Mouse (Mus musculus): Measurements from ENCODE around the gene Gmeb1. TPM values are rescaled to one million over a fixed set of nuclear protein-coding genes. Genes with fewer than 3 reads are reported as not detected.
A peak's percentile ranks its signal among the peaks of the same experiment; 100 is the strongest.

The Gmeb1 gene
- polyA plus RNA-seq, 1 experiment from 2014 or later = 40.0 TPM

DNA sequence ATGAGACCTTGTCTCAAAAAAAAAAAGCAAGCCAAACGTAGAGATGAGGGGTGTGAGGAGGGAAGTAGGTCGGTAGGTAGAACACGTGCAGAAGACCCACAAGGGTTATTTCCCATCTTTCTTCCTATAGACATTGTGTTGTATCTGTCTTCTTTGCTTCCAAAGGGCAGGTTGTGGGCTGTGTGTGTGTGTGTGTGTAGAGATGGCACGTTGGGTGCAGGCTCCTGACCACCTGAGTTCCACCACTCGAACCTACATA, 885 bp upstream of the Gmeb1 start:
- Histone ChIP-seq H3K4me3 (ENCODE audit: low read depth, low read length) (no peak overlapping the region), H3K36me3 (ENCODE audit: control insufficient read depth, insufficient read depth, low read length) (no peaks in the 10 kb centered on the region), H3K27ac (ENCODE audit: low read length) (peak overlapping the region; percentile 22), H3K9me3 (replicated peaks; ENCODE audit: control insufficient read depth, low read length, poor library complexity, severe bottlenecking) (no peaks in the 10 kb centered on the region), H3K4me1 (ENCODE audit: control insufficient read depth, insufficient read depth, low read length) (peaks cover 21% of the 10 kb centered on the region), H3K9ac (ENCODE audit: low read depth, low read length) (no peak overlapping the region), H3K4me2 (ENCODE audit: low read length) (peak overlapping the region; percentile 72), H3K27me3 (ENCODE audit: control insufficient read depth, insufficient read depth, low read depth, low read length) (no peaks in the 10 kb centered on the region)
- no peak for ATAC-seq
- WGBS = 85% methylated on average over 5 of the region's 5 CpGs

DNA sequence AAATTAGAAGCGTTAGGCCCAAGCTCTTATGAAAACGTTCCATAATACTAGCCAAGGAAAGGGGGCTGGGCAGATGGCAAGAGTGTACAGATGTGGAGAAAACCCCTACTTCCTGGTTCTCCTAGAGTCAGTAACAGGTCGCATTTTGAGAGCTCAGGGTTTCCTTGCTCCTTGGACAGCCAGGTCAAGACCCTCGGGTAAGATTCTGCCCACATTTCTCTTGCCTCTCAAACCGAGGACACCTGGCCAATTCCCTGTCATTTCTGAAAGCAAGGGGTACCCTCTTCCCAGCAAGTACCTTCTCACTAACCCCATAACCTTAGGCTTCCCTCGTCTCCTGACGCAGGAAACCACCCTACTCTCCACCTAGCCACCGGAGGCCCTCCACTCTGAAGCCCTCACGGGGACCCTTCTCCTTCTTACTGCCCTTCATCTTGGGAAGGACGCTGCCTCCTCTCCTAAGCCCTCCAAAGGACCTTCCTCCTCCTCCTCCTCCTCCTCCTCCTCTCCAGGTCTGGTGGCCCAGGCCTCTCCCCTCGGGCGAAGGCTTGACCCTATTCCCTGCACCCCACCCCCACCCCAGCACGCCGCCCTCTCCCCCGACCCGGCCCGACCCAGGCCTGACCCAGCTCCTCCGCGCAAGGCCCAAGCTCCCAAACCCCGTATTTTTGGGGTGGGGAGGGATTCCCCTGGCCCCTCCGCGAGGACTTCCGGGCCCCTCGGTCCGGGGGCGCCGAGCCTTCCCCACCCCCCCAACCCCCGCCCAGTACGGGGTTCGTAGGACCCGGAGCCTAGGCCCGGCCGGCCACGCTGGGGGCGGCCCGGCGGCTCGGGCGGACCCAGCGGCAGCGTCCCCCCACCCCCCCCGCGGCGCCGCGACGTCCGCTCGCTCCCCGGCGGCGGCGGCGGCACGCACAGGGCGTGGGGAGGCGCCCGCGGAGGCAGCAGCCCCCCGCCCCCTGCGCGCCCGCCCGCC, 710 bp downstream of the Gmeb1 start:
- ATAC-seq = peak; percentile 77
- Histone ChIP-seq H3K9ac (ENCODE audit: low read depth, low read length) (peak overlapping the region; percentile 97), H3K27ac (ENCODE audit: low read length) (peak overlapping the region; percentile 92), H3K4me3 (ENCODE audit: low read depth, low read length) (peak overlapping the region; percentile 78), H3K27me3 (ENCODE audit: control insufficient read depth, insufficient read depth, low read depth, low read length) (no peaks in the 10 kb centered on the region), H3K4me1 (ENCODE audit: control insufficient read depth, insufficient read depth, low read length) (peaks cover 21% of the 10 kb centered on the region), H3K4me2 (ENCODE audit: low read length) (peak overlapping the region; percentile 68), H3K9me3 (replicated peaks; ENCODE audit: control insufficient read depth, low read length, poor library complexity, severe bottlenecking) (no peaks in the 10 kb centered on the region), H3K36me3 (ENCODE audit: control insufficient read depth, insufficient read depth, low read length) (no peaks in the 10 kb centered on the region)
- WGBS = 5% methylated on average over 27 of the region's 64 CpGs

DNA sequence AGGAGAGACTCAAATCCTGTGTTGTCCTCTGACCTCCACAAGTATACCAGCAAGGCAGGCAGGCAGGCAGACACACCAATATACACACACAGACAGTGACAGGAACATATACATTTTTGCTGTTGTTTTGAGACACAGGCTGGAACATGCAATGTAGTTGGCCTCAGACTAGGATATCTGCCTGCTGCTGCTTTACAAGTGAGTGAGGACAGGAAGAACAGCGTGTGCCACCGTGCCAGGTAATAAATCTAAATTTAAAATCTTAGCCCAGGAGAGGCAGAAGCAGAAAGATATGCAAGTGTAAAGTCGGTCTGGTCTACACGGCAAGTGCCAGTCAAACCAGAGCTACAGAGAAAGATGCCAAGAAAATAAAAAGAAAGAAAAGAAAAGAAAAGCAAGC, 2.2 kb downstream of the Gmeb1 start:
- Histone ChIP-seq H3K4me1 (ENCODE audit: control insufficient read depth, insufficient read depth, low read length) (peaks cover 21% of the 10 kb centered on the region), H3K27ac (ENCODE audit: low read length) (no peak overlapping the region), H3K9me3 (replicated peaks; ENCODE audit: control insufficient read depth, low read length, poor library complexity, severe bottlenecking) (no peaks in the 10 kb centered on the region), H3K36me3 (ENCODE audit: control insufficient read depth, insufficient read depth, low read length) (no peaks in the 10 kb centered on the region), H3K27me3 (ENCODE audit: control insufficient read depth, insufficient read depth, low read depth, low read length) (no peaks in the 10 kb centered on the region), H3K4me2 (ENCODE audit: low read length) (peak overlapping the region; percentile 68; the same call in 1 of the 2 replicates), H3K9ac (ENCODE audit: low read depth, low read length) (0 out of 2 replicates have a peak overlapping the region, but pooled peaks have one; percentile 6), H3K4me3 (ENCODE audit: low read depth, low read length) (no peak overlapping the region)
- no peak for ATAC-seq
- 94% methylated on average over 4 of the region's 4 CpGs for WGBS

DNA sequence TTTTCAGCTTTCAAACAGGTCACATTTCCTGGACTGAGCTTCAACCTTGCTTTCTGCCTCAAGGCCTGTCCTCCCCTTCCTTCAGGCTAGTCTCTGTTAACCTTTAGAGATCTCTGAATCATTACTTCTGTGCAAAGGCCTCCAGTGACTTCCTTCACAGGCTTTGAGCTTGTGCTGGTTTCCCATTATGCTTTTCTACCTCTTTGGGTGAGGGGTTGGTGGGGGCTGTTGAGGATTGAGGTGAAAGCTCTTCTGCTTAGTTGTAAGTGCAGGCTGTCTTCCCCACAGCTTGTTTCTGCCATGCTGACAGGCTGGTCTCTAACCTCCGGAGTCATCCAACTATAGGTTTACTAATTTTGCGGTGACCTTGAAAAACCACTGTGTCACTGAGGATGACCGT, 5.0 kb downstream of the Gmeb1 start:
- Histone ChIP-seq H3K36me3 (ENCODE audit: control insufficient read depth, insufficient read depth, low read length) (0 out of 2 replicates have a peak, but pooled peaks cover 2% of the 10 kb centered on the region), H3K27ac (ENCODE audit: low read length) (no peak overlapping the region), H3K9me3 (replicated peaks; ENCODE audit: control insufficient read depth, low read length, poor library complexity, severe bottlenecking) (no peaks in the 10 kb centered on the region), H3K27me3 (ENCODE audit: control insufficient read depth, insufficient read depth, low read depth, low read length) (no peaks in the 10 kb centered on the region), H3K4me3 (ENCODE audit: low read depth, low read length) (no peak overlapping the region), H3K4me2 (ENCODE audit: low read length) (no peak overlapping the region), H3K9ac (ENCODE audit: low read depth, low read length) (no peak overlapping the region), H3K4me1 (ENCODE audit: control insufficient read depth, insufficient read depth, low read length) (peaks cover 14% of the 10 kb centered on the region)
- ATAC-seq = no peak
- WGBS = 92% methylated on average over 3 of the region's 3 CpGs

DNA sequence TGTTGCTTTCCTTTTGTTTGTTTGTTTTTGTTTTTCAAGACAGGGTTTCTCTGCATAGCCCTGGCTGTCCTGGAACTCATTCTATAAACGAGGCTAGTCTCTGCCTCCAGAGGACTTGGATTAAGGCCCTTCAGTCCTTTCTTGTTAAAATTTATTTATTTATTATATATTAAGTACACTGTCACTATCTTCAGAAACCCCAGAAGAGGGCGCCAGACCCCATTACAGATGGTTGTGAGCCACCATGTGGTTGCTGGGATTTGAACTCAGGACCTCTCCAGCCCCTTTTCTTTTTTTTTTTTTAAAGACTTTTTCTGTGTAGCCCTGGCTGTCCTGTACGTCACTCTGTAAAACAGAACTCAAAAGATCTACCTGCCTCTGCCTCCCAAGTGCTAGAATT, 6.4 kb downstream of the Gmeb1 start:
- 85% methylated on average over 3 of the region's 3 CpGs for WGBS
- no peak overlapping the region for H3K9ac ChIP-seq (ENCODE audit: low read depth, low read length)
- H3K4me3 ChIP-seq (ENCODE audit: low read depth, low read length) = no peak overlapping the region

DNA sequence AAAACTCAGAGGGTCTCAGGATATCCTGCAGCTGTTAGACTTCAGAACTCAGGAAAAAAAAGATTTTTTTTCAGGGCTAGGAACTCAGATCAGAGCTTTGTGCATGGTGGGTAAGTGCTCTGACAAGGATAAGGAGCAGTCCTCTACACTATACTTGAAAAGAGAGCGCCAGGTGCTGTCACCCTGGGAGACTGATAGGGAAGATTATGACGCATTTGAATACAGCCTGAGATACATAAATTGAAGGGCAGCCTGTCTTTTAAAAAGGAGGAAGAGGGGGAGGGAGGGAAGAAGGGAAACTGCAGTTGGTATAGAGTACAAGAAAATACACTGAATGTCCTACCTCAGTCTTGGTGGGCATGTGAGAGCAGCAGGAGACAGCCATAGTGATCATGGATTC, 7.8 kb downstream of the Gmeb1 start:
- WGBS = 76% methylated on average over 2 of the region's 2 CpGs
- H3K9ac ChIP-seq (ENCODE audit: low read depth, low read length) = no peak overlapping the region
- H3K4me2 ChIP-seq (ENCODE audit: low read length) = no peak overlapping the region
- no peaks in the 10 kb centered on the region for H3K27me3 ChIP-seq (ENCODE audit: control insufficient read depth, insufficient read depth, low read depth, low read length)
- no peak overlapping the region for H3K27ac ChIP-seq (ENCODE audit: low read length)
- peaks cover 8% of the 10 kb centered on the region; the same call in 1 of the 2 replicates for H3K36me3 ChIP-seq (ENCODE audit: control insufficient read depth, insufficient read depth, low read length)
- H3K4me3 ChIP-seq (ENCODE audit: low read depth, low read length) = no peak overlapping the region
- ATAC-seq = no peak
- no peaks in the 10 kb centered on the region; the same call in 1 of the 2 replicates for H3K4me1 ChIP-seq (ENCODE audit: control insufficient read depth, insufficient read depth, low read length)
- no peaks in the 10 kb centered on the region for H3K9me3 ChIP-seq (replicated peaks; ENCODE audit: control insufficient read depth, low read length, poor library complexity, severe bottlenecking)

More for the DNA sequence above, 6.4 kb downstream of the Gmeb1 start:
- Histone ChIP-seq H3K4me2 (ENCODE audit: low read length) (no peak overlapping the region), H3K4me1 (ENCODE audit: control insufficient read depth, insufficient read depth, low read length) (peaks cover 10% of the 10 kb centered on the region), H3K9me3 (replicated peaks; ENCODE audit: control insufficient read depth, low read length, poor library complexity, severe bottlenecking) (no peaks in the 10 kb centered on the region), H3K36me3 (ENCODE audit: control insufficient read depth, insufficient read depth, low read length) (peaks cover 8% of the 10 kb centered on the region; the same call in 1 of the 2 replicates), H3K27me3 (ENCODE audit: control insufficient read depth, insufficient read depth, low read depth, low read length) (no peaks in the 10 kb centered on the region), H3K27ac (ENCODE audit: low read length) (no peak overlapping the region)
- ATAC-seq = no peak

DNA sequence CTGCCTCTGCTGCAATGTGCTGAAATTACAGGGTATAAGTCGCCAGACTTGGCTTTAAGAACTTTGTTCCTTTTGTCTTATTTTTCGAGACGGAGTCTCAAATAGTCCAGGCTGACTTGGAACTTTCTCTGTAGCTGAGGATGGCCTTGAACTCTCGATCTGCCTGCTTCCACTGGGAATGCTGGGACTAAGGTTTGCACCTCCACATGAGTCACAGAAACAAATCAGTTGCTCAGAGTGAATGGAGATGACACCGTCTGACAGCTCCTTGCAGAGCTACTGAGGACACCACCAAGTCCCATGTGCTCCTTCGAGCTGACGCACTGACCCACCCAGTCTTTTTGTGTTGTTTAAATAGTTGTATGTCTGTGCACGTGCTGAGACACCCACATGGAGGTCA, 8.3 kb downstream of the Gmeb1 start:
- H3K27me3 ChIP-seq (ENCODE audit: control insufficient read depth, insufficient read depth, low read depth, low read length) = no peaks in the 10 kb centered on the region
- H3K4me3 ChIP-seq (ENCODE audit: low read depth, low read length) = no peak overlapping the region
- H3K9ac ChIP-seq (ENCODE audit: low read depth, low read length) = no peak overlapping the region
- no peak overlapping the region for H3K27ac ChIP-seq (ENCODE audit: low read length)
- no peak for ATAC-seq
- H3K4me1 ChIP-seq (ENCODE audit: control insufficient read depth, insufficient read depth, low read length) = no peaks in the 10 kb centered on the region
- H3K4me2 ChIP-seq (ENCODE audit: low read length) = no peak overlapping the region
- peaks cover 8% of the 10 kb centered on the region; the same call in 1 of the 2 replicates for H3K36me3 ChIP-seq (ENCODE audit: control insufficient read depth, insufficient read depth, low read length)
- WGBS = 86% methylated on average over 8 of the region's 8 CpGs
- H3K9me3 ChIP-seq (replicated peaks; ENCODE audit: control insufficient read depth, low read length, poor library complexity, severe bottlenecking) = no peaks in the 10 kb centered on the region

DNA sequence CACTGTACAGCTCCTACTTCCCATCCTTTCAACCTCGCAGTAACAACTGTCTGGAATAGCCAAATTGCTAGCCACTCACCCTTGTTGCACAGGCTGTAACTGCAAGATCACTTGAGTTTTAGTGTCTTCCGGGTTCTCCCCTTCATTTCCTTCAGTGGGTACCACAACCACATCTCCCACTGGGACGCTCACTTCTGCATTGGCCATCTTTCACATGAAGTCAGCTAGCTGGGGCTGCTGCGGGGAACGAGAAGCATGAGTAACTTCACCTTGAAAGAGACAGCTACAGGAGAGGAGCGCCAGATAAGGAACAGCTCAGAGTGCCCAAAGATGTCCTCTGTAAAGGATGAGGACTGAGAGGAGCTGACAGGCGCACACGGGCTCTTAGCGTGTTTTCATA, 9.8 kb downstream of the Gmeb1 start:
- H3K9me3 ChIP-seq (replicated peaks; ENCODE audit: control insufficient read depth, low read length, poor library complexity, severe bottlenecking) = no peaks in the 10 kb centered on the region
- no peak for ATAC-seq

DNA sequence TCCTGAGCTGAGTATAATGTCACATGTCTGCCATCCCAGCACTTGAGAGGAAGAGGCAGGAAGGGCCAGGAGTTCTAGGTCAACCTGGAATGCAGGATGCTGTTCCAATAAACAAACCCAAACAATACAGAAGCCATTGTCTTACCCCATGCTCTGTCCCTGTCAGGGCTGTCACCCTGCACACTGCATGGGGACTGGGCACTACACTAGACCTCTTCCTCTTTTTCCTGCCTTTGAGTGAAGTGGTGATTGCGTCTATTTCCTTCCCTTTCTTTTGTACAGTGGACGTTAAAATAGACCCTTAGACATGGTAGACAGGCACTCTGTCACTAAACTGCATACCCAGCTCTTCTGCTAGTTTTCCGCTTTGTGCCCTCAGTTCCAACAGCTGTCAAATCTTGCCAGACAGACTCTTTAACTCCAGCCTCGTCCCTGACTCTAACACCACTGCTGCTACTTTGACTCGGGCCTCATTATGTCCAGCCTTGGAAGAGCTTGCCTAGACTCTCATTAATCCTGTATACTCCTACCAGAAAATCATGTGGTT, 13.9 kb downstream of the Gmeb1 start:
- H3K9me3 ChIP-seq (replicated peaks; ENCODE audit: control insufficient read depth, low read length, poor library complexity, severe bottlenecking) = no peaks in the 10 kb centered on the region
- no peak overlapping the region for H3K9ac ChIP-seq (ENCODE audit: low read depth, low read length)
- no peak overlapping the region for H3K4me2 ChIP-seq (ENCODE audit: low read length)
- H3K36me3 ChIP-seq (ENCODE audit: control insufficient read depth, insufficient read depth, low read length) = peaks cover 11% of the 10 kb centered on the region
- H3K27ac ChIP-seq (ENCODE audit: low read length) = no peak overlapping the region
- no peaks in the 10 kb centered on the region for H3K4me1 ChIP-seq (ENCODE audit: control insufficient read depth, insufficient read depth, low read length)
- 85% methylated on average over 5 of the region's 5 CpGs for WGBS
- H3K4me3 ChIP-seq (ENCODE audit: low read depth, low read length) = no peak overlapping the region
- ATAC-seq = no peak
- no peaks in the 10 kb centered on the region for H3K27me3 ChIP-seq (ENCODE audit: control insufficient read depth, insufficient read depth, low read depth, low read length)

More for the DNA sequence above, 9.8 kb downstream of the Gmeb1 start:
- Histone ChIP-seq H3K36me3 (ENCODE audit: control insufficient read depth, insufficient read depth, low read length) (peaks cover 8% of the 10 kb centered on the region), H3K4me3 (ENCODE audit: low read depth, low read length) (no peak overlapping the region), H3K4me1 (ENCODE audit: control insufficient read depth, insufficient read depth, low read length) (no peaks in the 10 kb centered on the region), H3K27me3 (ENCODE audit: control insufficient read depth, insufficient read depth, low read depth, low read length) (no peaks in the 10 kb centered on the region), H3K4me2 (ENCODE audit: low read length) (no peak overlapping the region), H3K27ac (ENCODE audit: low read length) (no peak overlapping the region), H3K9ac (ENCODE audit: low read depth, low read length) (no peak overlapping the region)
- 95% methylated on average over 9 of the region's 9 CpGs for WGBS
